Mouse (Mus musculus) frontal cortex, adult (tissue): ENCODE results near the gene Trex1.

Experiments
- ATAC-seq: cut with Nextera tagmentation; 2 replicates; pipeline ENCODE4 v1.9.2; 2017; ENCODE audit warnings: mild to moderate bottlenecking, moderate library complexity, mixed read lengths; ENCODE audit not compliant: low TSS enrichment

Gene Trex1

GRCm38 (mm10) chr9:109059136-109059903 is at the start of gene Trex1:
Trex1 (minus strand) TSS chr9:109059734.
- peak; percentile 66 for ATAC-seq

- no peak for ATAC-seq
Observed at GRCm38 (mm10) chr9:109107341-109107740, 47.8 kb upstream of the Trex1 start.

GRCm38 (mm10) chr9:109105648-109106047 is 46.1 kb upstream of the Trex1 start:
- no peak for ATAC-seq

GRCm38 (mm10) chr9:109105011-109105410 is 45.5 kb upstream of the Trex1 start:
- ATAC-seq: no peak; the same call in 1 of the 2 replicates

- ATAC-seq: no peak
Observed at GRCm38 (mm10) chr9:109104083-109104482, 44.5 kb upstream of the Trex1 start.

GRCm38 (mm10) chr9:109103250-109103649 is 43.7 kb upstream of the Trex1 start:
- no peak for ATAC-seq

GRCm38 (mm10) chr9:109102541-109102940 is 43.0 kb upstream of the Trex1 start:
- ATAC-seq: no peak

GRCm38 (mm10) chr9:109101933-109102445 is 42.5 kb upstream of the Trex1 start:
- ATAC-seq: no peak

GRCm38 (mm10) chr9:109100307-109100928 is 40.9 kb upstream of the Trex1 start:
- ATAC-seq: no peak

GRCm38 (mm10) chr9:109098969-109099368 is 39.4 kb upstream of the Trex1 start:
- no peak for ATAC-seq

- ATAC-seq: no peak
Observed at GRCm38 (mm10) chr9:109098366-109098765, 38.8 kb upstream of the Trex1 start.

GRCm38 (mm10) chr9:109097831-109098230 is 38.3 kb upstream of the Trex1 start:
- peak; percentile 64 for ATAC-seq

- ATAC-seq: no peak
Observed at GRCm38 (mm10) chr9:109097291-109097690, 37.8 kb upstream of the Trex1 start.

- ATAC-seq: no peak
Observed at GRCm38 (mm10) chr9:109096856-109097255, 37.3 kb upstream of the Trex1 start.

GRCm38 (mm10) chr9:109096251-109096661 is 36.7 kb upstream of the Trex1 start:
- ATAC-seq: no peak

GRCm38 (mm10) chr9:109095137-109095982 is 35.8 kb upstream of the Trex1 start, which contains the start of gene Plxnb1:
Plxnb1 (plus strand) TSS chr9:109095389.
- peak; percentile 35 for ATAC-seq

GRCm38 (mm10) chr9:109094553-109095136 is 35.1 kb upstream of the Trex1 start:
- ATAC-seq: no peak

GRCm38 (mm10) chr9:109093786-109094552 is 34.4 kb upstream of the Trex1 start:
- ATAC-seq: no peak

- ATAC-seq: no peak
Observed at GRCm38 (mm10) chr9:109092799-109093198, 33.3 kb upstream of the Trex1 start.

GRCm38 (mm10) chr9:109091802-109092201 is 32.3 kb upstream of the Trex1 start:
- ATAC-seq: no peak

- no peak for ATAC-seq
Observed at GRCm38 (mm10) chr9:109090446-109090845, 30.9 kb upstream of the Trex1 start.
